Mouse (Mus musculus) kidney, embryonic 14.5 days (tissue): Measurements from ENCODE around the gene Arpc3. TPM values are rescaled to one million over a fixed set of nuclear protein-coding genes. Genes with fewer than 3 reads are reported as not detected.

Experiments
- ATAC-seq: fragments of 200-750 bp; cut with Nextera tagmentation; 2 replicates; pipeline ENCODE4 v1.8.0; 2017; ENCODE audit warnings: moderate number of reproducible peaks, mild to moderate bottlenecking, moderate TSS enrichment, moderate library complexity; ENCODE audit not compliant: low FRiP score, low TSS enrichment
- H3K27ac ChIP-seq: fragments of 300-500 bp; sonication (generic); 2 replicates; pipeline ENCODE4 v1.5.1; 2014; ENCODE audit warnings: low read depth, mild to moderate bottlenecking, low read length, moderate library complexity, mixed read lengths
- H3K27me3 ChIP-seq: fragments of 300-500 bp; sonication (generic); 2 replicates; pipeline ENCODE4 v1.6.1; 2014; ENCODE audit warnings: mild to moderate bottlenecking, low read length; ENCODE audit not compliant: control insufficient read depth, insufficient read depth
- H3K36me3 ChIP-seq: fragments of 300-500 bp; sonication (generic); 2 replicates; pipeline ENCODE4 v1.6.1; 2014; ENCODE audit warnings: low read length, mixed read lengths; ENCODE audit not compliant: control insufficient read depth, insufficient read depth
- H3K4me1 ChIP-seq: fragments of 300-500 bp; sonication (generic); 2 replicates; pipeline ENCODE4 v1.6.1; 2014; ENCODE audit warnings: low read length, mixed read lengths; ENCODE audit not compliant: control insufficient read depth, insufficient read depth
- H3K4me2 ChIP-seq: fragments of 300-500 bp; sonication (generic); replicated peaks from 2 replicates; pipeline ENCODE4 v1.6.1; 2014; ENCODE audit warnings: low read depth, mild to moderate bottlenecking, low read length
- H3K4me3 ChIP-seq: fragments of 300-500 bp; sonication (generic); 2 replicates; pipeline ENCODE4 v1.5.1; 2014; ENCODE audit warnings: mild to moderate bottlenecking, low read length
- H3K9ac ChIP-seq: fragments of 300-500 bp; sonication (generic); 2 replicates; pipeline ENCODE4 v1.6.1; 2014; ENCODE audit warnings: low read depth, mild to moderate bottlenecking, low read length, moderate library complexity
- H3K9me3 ChIP-seq: fragments of 300-500 bp; sonication (generic); 2 replicates; pipeline ENCODE4 v1.6.1; 2016; ENCODE audit warnings: low read length; ENCODE audit not compliant: control insufficient read depth
- WGBS: fragments of 180-500 bp; shearing (Covaris S2); extraction: QIAGEN DNeasy Blood & Tissue Kit; methylation state at CpG from one replicate; pipeline ENCODE4 v1.1.7; 2014; 5-methylcytosine and 5-hydroxymethylcytosine counted together
- polyA plus RNA-seq: library from polyadenylated mRNA; unstranded; fragments of >200 nt; fragmentation: Nextera tagmentation; extraction: Ambion mirVana; gene quantifications from 2 replicates; pipeline ENCODE4 v1.2.1, GENCODE M21; 2014

Arpc3 gene
- polyA plus RNA-seq, 1 experiment from 2014 or later: 32.5 TPM

DNA sequence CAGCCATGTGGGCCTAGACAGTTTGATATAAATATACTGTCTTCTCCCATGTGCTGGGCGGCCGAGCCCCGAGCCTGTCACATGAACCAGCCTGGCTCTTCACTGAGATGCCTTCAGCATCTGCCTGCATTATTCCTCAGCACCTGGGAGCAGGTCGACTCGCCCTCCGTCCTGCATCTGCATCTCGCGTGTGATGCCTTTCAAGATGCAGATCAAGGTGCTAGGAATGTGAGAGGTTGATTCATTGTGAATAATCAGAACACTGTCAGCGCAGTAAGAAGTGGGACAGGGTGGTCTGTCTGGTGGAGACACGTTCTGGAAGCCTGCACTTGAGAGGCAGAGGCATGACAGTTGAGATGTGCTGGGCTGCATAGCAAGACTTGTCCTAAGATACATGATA lies 52.8 kb downstream of the Arpc3 start:
- no peaks in the 10 kb centered on the region for H3K27me3 ChIP-seq
- H3K36me3 ChIP-seq: peaks cover 72% of the 10 kb centered on the region
- H3K27ac ChIP-seq: no peak overlapping the region
- no peak overlapping the region for H3K9ac ChIP-seq
- no peak overlapping the region for H3K4me2 ChIP-seq
- H3K9me3 ChIP-seq: no peaks in the 10 kb centered on the region
- WGBS: 93% methylated on average over 10 of the region's 10 CpGs
- H3K4me3 ChIP-seq: no peak overlapping the region
- ATAC-seq: no peak
- no peaks in the 10 kb centered on the region; the same call in 1 of the 2 replicates for H3K4me1 ChIP-seq

DNA sequence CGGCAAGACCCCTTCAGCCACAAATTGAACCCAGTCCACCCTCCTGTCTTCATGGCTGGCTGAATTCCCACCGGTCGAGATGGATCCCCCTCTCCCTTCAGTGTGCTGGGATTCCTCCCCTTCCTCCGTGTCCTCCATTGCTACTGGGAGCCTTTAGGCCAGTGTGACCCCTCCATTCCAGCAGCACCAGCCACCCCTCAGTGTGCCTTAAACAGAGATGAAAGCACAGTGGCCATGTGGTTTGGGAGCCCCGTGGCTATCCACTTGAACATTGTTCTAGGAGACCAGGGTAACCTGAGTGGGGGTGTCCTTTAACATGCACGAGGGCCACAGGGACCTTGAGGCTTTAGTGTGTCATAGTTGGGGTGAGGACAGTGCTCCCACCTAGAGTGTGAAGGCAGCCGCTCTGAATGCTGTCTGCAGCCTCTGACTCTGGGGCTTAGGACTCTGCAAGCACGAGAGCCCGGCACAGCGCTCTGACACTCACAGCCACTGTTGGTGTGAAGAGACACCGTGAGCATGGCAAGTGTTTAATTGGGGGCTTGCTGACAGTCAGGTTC lies 53.5 kb downstream of the Arpc3 start:
- no peak overlapping the region for H3K27ac ChIP-seq
- H3K4me3 ChIP-seq: no peak overlapping the region
- H3K9me3 ChIP-seq: no peaks in the 10 kb centered on the region
- no peaks in the 10 kb centered on the region for H3K4me1 ChIP-seq
- no peaks in the 10 kb centered on the region for H3K27me3 ChIP-seq
- no peak overlapping the region for H3K4me2 ChIP-seq
- 90% methylated on average over 11 of the region's 11 CpGs for WGBS
- H3K36me3 ChIP-seq: peaks cover 65% of the 10 kb centered on the region
- no peak for ATAC-seq
- H3K9ac ChIP-seq: no peak overlapping the region

GRCm38 (mm10) chr5:122447857-122448256 lies 56.2 kb downstream of the Arpc3 start:
- Histone ChIP-seq H3K27ac (no peak overlapping the region), H3K9ac (no peak overlapping the region), H3K4me3 (no peak overlapping the region), H3K9me3 (no peaks in the 10 kb centered on the region), H3K36me3 (peaks cover 52% of the 10 kb centered on the region), H3K4me2 (no peak overlapping the region), H3K4me1 (no peaks in the 10 kb centered on the region), H3K27me3 (no peaks in the 10 kb centered on the region)
- ATAC-seq: no peak
- WGBS: 90% methylated on average over 8 of the region's 8 CpGs

DNA sequence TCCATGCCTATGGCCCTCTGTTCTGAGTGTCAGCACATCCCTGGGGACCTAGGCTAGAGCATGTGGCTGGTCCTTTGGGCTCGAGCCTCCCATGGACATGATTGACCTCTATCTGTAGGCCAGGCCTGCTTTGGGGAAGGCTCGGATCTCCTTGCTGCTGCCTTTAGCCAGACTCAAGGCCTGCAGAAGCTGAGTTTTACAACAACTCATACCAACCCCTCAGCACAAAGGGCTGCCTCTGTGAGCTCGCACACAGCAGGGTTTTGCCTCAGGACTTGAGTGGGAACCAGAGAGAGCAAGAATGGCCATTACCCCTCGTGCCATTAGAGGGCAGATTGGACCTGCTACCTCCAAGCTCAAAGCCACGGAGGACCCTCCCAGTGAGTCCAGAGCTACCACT lies 57.2 kb downstream of the Arpc3 start:
- H3K4me1 ChIP-seq: no peaks in the 10 kb centered on the region
- H3K27me3 ChIP-seq: no peaks in the 10 kb centered on the region
- H3K9ac ChIP-seq: no peak overlapping the region
- no peak for ATAC-seq
- H3K36me3 ChIP-seq: peaks cover 52% of the 10 kb centered on the region
- WGBS: 79% methylated on average over 5 of the region's 5 CpGs
- H3K27ac ChIP-seq: no peak overlapping the region
- H3K9me3 ChIP-seq: no peaks in the 10 kb centered on the region
- no peak overlapping the region for H3K4me2 ChIP-seq
- no peak overlapping the region for H3K4me3 ChIP-seq

DNA sequence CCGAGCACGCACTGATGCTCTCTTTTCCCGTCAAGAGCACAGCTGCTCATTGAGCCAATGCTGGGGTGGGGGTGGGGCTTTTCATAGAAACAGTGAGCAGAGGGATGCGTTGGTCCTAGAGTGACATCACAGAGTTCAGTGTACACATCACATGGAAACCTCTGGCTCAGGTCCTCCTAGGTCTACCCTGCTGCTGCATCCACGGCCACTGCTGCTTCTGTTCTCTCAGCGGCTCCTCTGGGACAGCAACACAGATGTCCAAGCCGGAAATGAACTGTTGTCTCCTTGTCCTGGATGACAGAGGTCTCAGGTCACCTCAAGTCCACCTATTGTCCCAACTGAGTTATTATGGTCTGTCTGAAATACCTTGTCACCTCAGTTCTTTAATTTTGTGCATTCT lies 58.3 kb downstream of the Arpc3 start:
- H3K9me3 ChIP-seq: no peaks in the 10 kb centered on the region
- no peak overlapping the region for H3K9ac ChIP-seq
- H3K27ac ChIP-seq: no peak overlapping the region
- 61% methylated on average over 7 of the region's 7 CpGs for WGBS
- no peak overlapping the region for H3K4me3 ChIP-seq
- H3K4me2 ChIP-seq: no peak overlapping the region
- H3K36me3 ChIP-seq: peaks cover 52% of the 10 kb centered on the region
- ATAC-seq: no peak
- H3K27me3 ChIP-seq: no peaks in the 10 kb centered on the region
- H3K4me1 ChIP-seq: no peaks in the 10 kb centered on the region

GRCm38 (mm10) chr5:122450913-122451317 lies 59.2 kb downstream of the Arpc3 start:
- no peak overlapping the region for H3K4me3 ChIP-seq
- 74% methylated on average over 5 of the region's 5 CpGs for WGBS
- no peaks in the 10 kb centered on the region for H3K9me3 ChIP-seq
- no peaks in the 10 kb centered on the region for H3K4me1 ChIP-seq
- peaks cover 52% of the 10 kb centered on the region for H3K36me3 ChIP-seq
- H3K4me2 ChIP-seq: no peak overlapping the region
- no peak for ATAC-seq
- no peak overlapping the region for H3K9ac ChIP-seq
- no peak overlapping the region for H3K27ac ChIP-seq
- no peaks in the 10 kb centered on the region for H3K27me3 ChIP-seq

DNA sequence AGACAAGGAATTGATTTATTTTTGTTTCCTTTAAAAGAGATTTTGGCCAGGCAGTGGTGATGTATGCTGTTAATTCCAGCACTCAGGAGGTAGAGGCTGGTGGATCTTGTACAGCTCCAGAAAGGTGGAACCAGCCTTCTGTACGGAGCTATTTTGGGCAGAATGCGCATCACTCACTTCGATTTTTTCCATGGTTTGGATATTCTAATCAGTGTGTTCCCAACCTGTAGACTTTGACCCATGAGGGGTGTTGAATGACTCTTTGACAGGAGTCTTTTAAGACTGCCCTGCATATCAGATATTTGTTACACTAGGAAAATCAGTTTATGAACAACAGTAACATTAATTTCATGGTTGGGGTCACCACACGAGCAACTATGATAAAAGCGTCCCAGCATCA lies 59.6 kb downstream of the Arpc3 start:
- Histone ChIP-seq H3K27ac (no peak overlapping the region), H3K9me3 (no peaks in the 10 kb centered on the region), H3K4me2 (no peak overlapping the region), H3K4me1 (no peaks in the 10 kb centered on the region), H3K27me3 (no peaks in the 10 kb centered on the region), H3K9ac (no peak overlapping the region), H3K4me3 (no peak overlapping the region), H3K36me3 (peaks cover 52% of the 10 kb centered on the region)
- ATAC-seq: no peak
- WGBS: 88% methylated on average over 5 of the region's 5 CpGs

DNA sequence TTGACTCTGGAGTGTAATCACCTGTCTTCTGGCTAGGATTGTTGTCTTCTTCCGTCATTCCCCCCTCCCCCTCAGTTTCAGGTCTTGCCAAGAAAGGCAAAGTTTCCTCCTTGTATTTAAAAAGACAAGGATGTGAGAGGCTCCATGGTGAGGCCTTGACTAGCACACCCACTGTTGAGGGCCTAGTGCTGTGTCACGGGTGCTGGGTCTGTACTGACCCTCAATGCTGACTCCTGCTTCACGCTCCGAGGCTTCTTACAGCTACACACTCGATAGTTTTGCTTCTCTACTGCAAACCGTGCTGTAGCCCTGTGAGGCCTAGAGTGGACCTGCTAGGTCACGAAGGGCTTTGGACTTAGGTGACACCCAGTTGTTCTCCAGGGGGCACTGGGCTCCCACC lies 60.5 kb downstream of the Arpc3 start:
- H3K36me3 ChIP-seq: peaks cover 59% of the 10 kb centered on the region
- no peaks in the 10 kb centered on the region for H3K9me3 ChIP-seq
- no peak overlapping the region for H3K4me2 ChIP-seq
- H3K4me1 ChIP-seq: no peaks in the 10 kb centered on the region
- H3K9ac ChIP-seq: no peak overlapping the region
- no peak for ATAC-seq
- H3K4me3 ChIP-seq: no peak overlapping the region
- 73% methylated on average over 7 of the region's 7 CpGs for WGBS
- no peak overlapping the region for H3K27ac ChIP-seq
- no peaks in the 10 kb centered on the region for H3K27me3 ChIP-seq

DNA sequence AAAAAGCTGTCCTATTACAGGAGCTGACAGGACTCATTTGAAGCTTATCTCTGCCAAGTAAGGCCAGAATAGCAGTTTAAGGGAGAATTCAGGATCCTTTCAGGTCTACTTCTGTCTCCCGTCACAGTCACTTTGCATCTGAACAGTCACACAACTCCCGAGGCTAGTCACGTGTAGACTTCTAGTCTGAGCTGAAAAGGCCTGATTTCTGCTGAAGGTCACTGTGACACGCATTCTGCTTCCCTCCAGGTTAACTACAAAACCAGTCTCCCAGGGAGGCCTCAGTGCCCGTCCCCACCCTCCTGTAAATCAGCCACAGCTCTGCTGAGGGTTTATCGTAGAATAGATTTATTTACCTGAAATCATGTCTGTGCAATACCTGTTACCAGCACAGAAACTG lies 61.5 kb downstream of the Arpc3 start:
- Histone ChIP-seq H3K27ac (no peak overlapping the region), H3K9ac (no peak overlapping the region), H3K27me3 (no peaks in the 10 kb centered on the region), H3K4me1 (no peaks in the 10 kb centered on the region), H3K9me3 (no peaks in the 10 kb centered on the region), H3K4me3 (no peak overlapping the region), H3K4me2 (no peak overlapping the region), H3K36me3 (peaks cover 69% of the 10 kb centered on the region)
- ATAC-seq: no peak
- 79% methylated on average over 6 of the region's 6 CpGs for WGBS
